Mouse (Mus musculus): ENCODE measurements at regions not wholly inside any gene's neighbourhood (a gene's known extent, or its start where the extent isn't known, plus 50 kb on each side); places are given as distances from the start of the nearest gene placed in this dataset.

DNA sequence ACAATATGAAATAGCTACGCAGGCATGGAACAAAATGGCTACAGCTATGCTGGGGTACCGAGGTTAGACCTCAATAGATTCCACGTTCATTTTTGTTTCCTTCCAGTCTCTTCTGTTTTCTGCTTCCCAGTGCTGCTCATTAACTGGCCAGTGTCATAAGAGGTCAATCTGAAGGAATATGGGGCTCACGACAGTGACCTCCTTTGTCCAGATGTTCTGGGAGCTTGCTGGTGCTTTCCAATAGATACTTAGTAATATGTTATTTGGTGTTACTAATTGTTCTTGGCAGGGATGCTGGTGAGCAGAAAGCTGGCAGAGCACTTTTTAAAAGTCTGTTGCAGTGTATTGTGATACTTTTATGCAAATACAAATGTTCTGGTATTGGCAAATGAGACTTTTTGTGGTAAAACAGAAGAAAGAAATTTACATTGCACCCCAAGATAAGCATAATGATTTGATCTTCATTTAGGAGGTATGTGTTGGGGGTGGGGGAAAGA, 95.8 kb upstream of the Arg1 start:
- H3K36me3 ChIP-seq (ENCODE audit: insufficient read depth, low read length) = no peaks in the 10 kb centered on the region
- 0 out of 2 replicates have a peak, but pooled peaks cover 7% of the 10 kb centered on the region for H3K9me3 ChIP-seq (ENCODE audit: low read length)
- H3K4me3 ChIP-seq (ENCODE audit: low read depth, low read length) = no peak overlapping the region
- WGBS = 85% methylated on average over 4 of the region's 4 CpGs
- no peaks in the 10 kb centered on the region for H3K27me3 ChIP-seq (ENCODE audit: insufficient read depth, low read length)
- ATAC-seq (ENCODE audit: low FRiP score) (no peak), DNase-seq (ENCODE audit: low spot score) (no peak)
- TF ChIP-seq CTCF (IDR thresholded peaks at IDR 0.05) = no peak
- H3K4me2 ChIP-seq (ENCODE audit: low read depth, low read length, poor library complexity, severe bottlenecking) = no peak overlapping the region
- H3K27ac ChIP-seq (ENCODE audit: low read depth, low read length) = peak overlapping the region; percentile 34
- H3K9ac ChIP-seq (replicated peaks; ENCODE audit: low read length, poor library complexity, severe bottlenecking) = no peak overlapping the region
- no peaks in the 10 kb centered on the region for H3K4me1 ChIP-seq (ENCODE audit: insufficient read depth, low read length)

GRCm38 (mm10) chr10:25018946-25019345, 91.7 kb upstream of the Arg1 start:
- Histone ChIP-seq H3K9ac (replicated peaks; ENCODE audit: low read length, poor library complexity, severe bottlenecking) (no peak overlapping the region), H3K27ac (ENCODE audit: low read depth, low read length) (no peak overlapping the region), H3K4me3 (ENCODE audit: low read depth, low read length) (no peak overlapping the region), H3K36me3 (ENCODE audit: insufficient read depth, low read length) (no peaks in the 10 kb centered on the region), H3K4me1 (ENCODE audit: insufficient read depth, low read length) (no peaks in the 10 kb centered on the region), H3K27me3 (ENCODE audit: insufficient read depth, low read length) (no peaks in the 10 kb centered on the region), H3K4me2 (ENCODE audit: low read depth, low read length, poor library complexity, severe bottlenecking) (no peak overlapping the region), H3K9me3 (ENCODE audit: low read length) (no peaks in the 10 kb centered on the region)
- 50% methylated on average over 2 of the region's 2 CpGs for WGBS
- DNase-seq (ENCODE audit: low spot score) (no peak), ATAC-seq (ENCODE audit: low FRiP score) (no peak)
- TF ChIP-seq CTCF (IDR thresholded peaks at IDR 0.05) = no peak

DNA sequence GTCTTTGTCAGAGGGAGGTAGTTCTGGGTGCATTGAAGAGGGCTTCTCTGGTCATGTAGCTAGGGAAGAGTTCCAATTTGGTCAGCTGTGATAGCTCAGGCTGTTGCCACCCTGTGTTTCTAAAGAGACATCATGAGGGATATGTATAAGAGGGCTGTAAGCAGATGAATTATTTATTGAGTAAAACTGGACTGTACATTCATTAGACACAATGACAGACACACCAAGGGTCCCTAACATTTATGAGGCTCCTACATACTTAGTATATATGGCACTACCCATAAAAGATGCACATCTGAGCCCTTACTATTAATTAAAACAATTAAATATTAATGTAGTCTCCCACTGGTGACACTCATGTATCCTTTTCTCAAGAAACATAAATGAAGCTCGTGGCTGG, 90.6 kb upstream of the Arg1 start:
- DNase-seq (ENCODE audit: low spot score) (no peak), ATAC-seq (ENCODE audit: low FRiP score) (no peak)
- Histone ChIP-seq H3K4me1 (ENCODE audit: insufficient read depth, low read length) (no peaks in the 10 kb centered on the region), H3K36me3 (ENCODE audit: insufficient read depth, low read length) (no peaks in the 10 kb centered on the region), H3K27ac (ENCODE audit: low read depth, low read length) (no peak overlapping the region), H3K4me3 (ENCODE audit: low read depth, low read length) (no peak overlapping the region), H3K9me3 (ENCODE audit: low read length) (no peaks in the 10 kb centered on the region), H3K4me2 (ENCODE audit: low read depth, low read length, poor library complexity, severe bottlenecking) (no peak overlapping the region), H3K27me3 (ENCODE audit: insufficient read depth, low read length) (no peaks in the 10 kb centered on the region), H3K9ac (replicated peaks; ENCODE audit: low read length, poor library complexity, severe bottlenecking) (no peak overlapping the region)
- no peak for TF ChIP-seq CTCF (IDR thresholded peaks at IDR 0.05)
- 57% methylated on average over 1 of the region's 1 CpGs for whole genome bisulfite sequencing

DNA sequence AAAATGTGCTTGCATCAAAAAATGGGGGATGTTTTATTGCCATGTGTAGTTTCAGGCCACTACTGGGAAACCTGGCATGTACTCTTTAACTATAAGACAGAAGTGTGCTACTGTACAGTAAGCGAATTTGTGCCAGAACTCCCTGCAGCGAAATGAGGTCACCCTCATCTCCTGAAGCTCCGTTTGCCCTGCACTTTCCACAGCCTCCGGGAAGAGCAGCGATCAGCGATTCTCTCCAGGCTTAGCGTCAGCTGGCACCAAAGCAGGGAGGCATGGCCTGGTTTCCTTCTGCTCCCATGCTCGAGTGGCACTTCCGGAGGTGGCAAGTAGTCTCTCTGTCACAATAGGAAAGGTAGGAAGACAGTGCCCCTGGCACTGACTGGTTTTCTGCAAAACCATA, 88.8 kb upstream of the Arg1 start:
- H3K4me3 ChIP-seq (ENCODE audit: low read depth, low read length) = no peak overlapping the region
- no peaks in the 10 kb centered on the region for H3K4me1 ChIP-seq (ENCODE audit: insufficient read depth, low read length)
- no peaks in the 10 kb centered on the region for H3K36me3 ChIP-seq (ENCODE audit: insufficient read depth, low read length)
- ATAC-seq (ENCODE audit: low FRiP score) = peak; percentile 66; the same call in 1 of the 2 replicates
- H3K27ac ChIP-seq (ENCODE audit: low read depth, low read length) = no peak overlapping the region
- H3K9me3 ChIP-seq (ENCODE audit: low read length) = no peaks in the 10 kb centered on the region
- H3K9ac ChIP-seq (replicated peaks; ENCODE audit: low read length, poor library complexity, severe bottlenecking) = no peak overlapping the region
- peak; percentile 75 for DNase-seq (ENCODE audit: low spot score)
- H3K4me2 ChIP-seq (ENCODE audit: low read depth, low read length, poor library complexity, severe bottlenecking) = no peak overlapping the region
- no peaks in the 10 kb centered on the region for H3K27me3 ChIP-seq (ENCODE audit: insufficient read depth, low read length)
- TF ChIP-seq CTCF (IDR thresholded peaks at IDR 0.05) = no peak
- 55% methylated on average over 9 of the region's 9 CpGs for WGBS

- Histone ChIP-seq H3K4me3 (ENCODE audit: low read depth, low read length) (no peak overlapping the region), H3K4me1 (ENCODE audit: insufficient read depth, low read length) (no peaks in the 10 kb centered on the region), H3K27ac (ENCODE audit: low read depth, low read length) (no peak overlapping the region), H3K27me3 (ENCODE audit: insufficient read depth, low read length) (no peaks in the 10 kb centered on the region), H3K4me2 (ENCODE audit: low read depth, low read length, poor library complexity, severe bottlenecking) (no peak overlapping the region), H3K36me3 (ENCODE audit: insufficient read depth, low read length) (no peaks in the 10 kb centered on the region), H3K9me3 (ENCODE audit: low read length) (no peaks in the 10 kb centered on the region), H3K9ac (replicated peaks; ENCODE audit: low read length, poor library complexity, severe bottlenecking) (no peak overlapping the region)
- ATAC-seq (ENCODE audit: low FRiP score) (no peak), DNase-seq (ENCODE audit: low spot score) (no peak)
- TF ChIP-seq CTCF (IDR thresholded peaks at IDR 0.05) = no peak
Observed at GRCm38 (mm10) chr10:25012129-25012528, 84.8 kb upstream of the Arg1 start.

- no peak for TF ChIP-seq CTCF (IDR thresholded peaks at IDR 0.05)
- H3K36me3 ChIP-seq (ENCODE audit: insufficient read depth, low read length) = no peaks in the 10 kb centered on the region
- H3K4me1 ChIP-seq (ENCODE audit: insufficient read depth, low read length) = no peaks in the 10 kb centered on the region
- 76% methylated on average over 8 of the region's 8 CpGs for WGBS
- no peaks in the 10 kb centered on the region for H3K27me3 ChIP-seq (ENCODE audit: insufficient read depth, low read length)
- H3K27ac ChIP-seq (ENCODE audit: low read depth, low read length) = no peak overlapping the region
- no peak overlapping the region for H3K4me2 ChIP-seq (ENCODE audit: low read depth, low read length, poor library complexity, severe bottlenecking)
- H3K4me3 ChIP-seq (ENCODE audit: low read depth, low read length) = no peak overlapping the region
- no peaks in the 10 kb centered on the region for H3K9me3 ChIP-seq (ENCODE audit: low read length)
- no peak overlapping the region for H3K9ac ChIP-seq (replicated peaks; ENCODE audit: low read length, poor library complexity, severe bottlenecking)
- ATAC-seq (ENCODE audit: low FRiP score) (no peak), DNase-seq (ENCODE audit: low spot score) (no peak)
Observed at GRCm38 (mm10) chr10:25001299-25001698, 74.0 kb upstream of the Arg1 start.

Measured in midbrain, postnatal 0 days (tissue).